Mouse (Mus musculus) heart, postnatal 0 days (tissue): ENCODE measurements around the gene Stil. TPM values are rescaled to one million over a fixed set of nuclear protein-coding genes. Genes with fewer than 3 reads are reported as not detected.
A peak's percentile ranks its signal among the peaks of the same experiment; 100 is the strongest.

Experiments
- ATAC-seq: fragments of 200-750 bp; cut with Nextera tagmentation; 2 replicates; pipeline ENCODE4 v1.8.0; 2017; ENCODE audit warnings: low read depth, moderate number of reproducible peaks, moderate library complexity; ENCODE audit not compliant: insufficient read depth
- DNase-seq: peaks from one replicate; pipeline ENCODE4 v3.0.0-alpha.2; 2016; ENCODE audit warnings: low spot score
- H3K27ac ChIP-seq: fragments of 300-500 bp; sonication (generic); 2 replicates; pipeline ENCODE4 v1.5.1; 2014; ENCODE audit warnings: low read depth, mild to moderate bottlenecking
- H3K27me3 ChIP-seq: fragments of 300-500 bp; sonication (generic); 2 replicates; pipeline ENCODE4 v1.6.1; 2014; ENCODE audit warnings: low read length, mixed read lengths; ENCODE audit not compliant: control insufficient read depth, insufficient read depth
- H3K36me3 ChIP-seq: fragments of 300-500 bp; sonication (generic); replicated peaks from 2 replicates; pipeline ENCODE4 v1.6.1; 2014; ENCODE audit warnings: low read length, mixed read lengths; ENCODE audit not compliant: control insufficient read depth, insufficient read depth
- H3K4me1 ChIP-seq: fragments of 300-500 bp; sonication (generic); 2 replicates; pipeline ENCODE4 v1.6.1; 2014; ENCODE audit warnings: antibody characterized with exemption; ENCODE audit not compliant: control insufficient read depth, insufficient read depth
- H3K4me2 ChIP-seq: fragments of 300-500 bp; sonication (generic); 2 replicates; pipeline ENCODE4 v1.6.1; 2014; ENCODE audit warnings: low read depth, mild to moderate bottlenecking, low read length, moderate library complexity
- H3K4me3 ChIP-seq: fragments of 300-500 bp; sonication (generic); 2 replicates; pipeline ENCODE4 v1.5.1; 2014; ENCODE audit warnings: low read depth, low read length
- H3K9ac ChIP-seq: fragments of 300-500 bp; sonication (generic); replicated peaks from 2 replicates; pipeline ENCODE4 v1.6.1; 2014; ENCODE audit warnings: low read depth, low read length, mixed read lengths
- H3K9me3 ChIP-seq: fragments of 300-500 bp; sonication (generic); replicated peaks from 2 replicates; pipeline ENCODE4 v1.6.1; 2016; ENCODE audit warnings: low read length; ENCODE audit not compliant: control insufficient read depth
- CTCF ChIP-seq: IDR thresholded peaks from 2 replicates; pipeline ENCODE4 v1.5.1; 2016; ENCODE audit warnings: antibody characterized with exemption, control low read depth, low read depth
- EP300 ChIP-seq: IDR thresholded peaks from 2 replicates; pipeline ENCODE4 v1.6.1; 2016; ENCODE audit warnings: antibody characterized with exemption, low read depth
- WGBS: fragments of 180-500 bp; shearing (Covaris S2); extraction: QIAGEN DNeasy Blood & Tissue Kit; methylation state at CpG from one replicate; pipeline ENCODE4 v1.1.7; 2014; 5-methylcytosine and 5-hydroxymethylcytosine counted together
- polyA plus RNA-seq: library from polyadenylated mRNA; unstranded; fragments of >200 nt; fragmentation: Nextera tagmentation; extraction: Ambion mirVana; gene quantifications from 2 replicates; pipeline ENCODE4 v1.2.1, GENCODE M21; 2015
- total RNA-seq: library from RNA; depleted of rRNA; stranded (reverse); fragments of >200 nt; gene quantifications from 2 replicates; pipeline ENCODE4 v1.2.3, GENCODE M21; 2014; ENCODE audit warnings: low replicate concordance; rRNA removed

Gene Stil
- 6.1 and 10.0 TPM in 2 replicates for total RNA-seq
- 1.7 and 2.0 TPM in 2 replicates for polyA plus RNA-seq

- no peaks in the 10 kb centered on the region for H3K27me3 ChIP-seq
- H3K36me3 ChIP-seq: peaks cover 15% of the 10 kb centered on the region
- ATAC-seq (peak; percentile 100), DNase-seq (peak; percentile 99)
- under 1% methylated on average over 52 of the region's 52 CpGs for WGBS
- H3K9ac ChIP-seq: peak within 1 kb of the TSS; percentile 69
- peak within 1 kb of the TSS; percentile 77 for H3K4me3 ChIP-seq
- no peak for TF ChIP-seq CTCF
- TF ChIP-seq EP300: no peak
- peak within 1 kb of the TSS; percentile 94 for H3K27ac ChIP-seq
- peak within 1 kb of the TSS; percentile 85 for H3K4me2 ChIP-seq
- peaks cover 12% of the 10 kb centered on the region for H3K4me1 ChIP-seq
- no peaks in the 10 kb centered on the region for H3K9me3 ChIP-seq
Measured at GRCm38 (mm10) chr4:114999773-115000428, at the start of gene Stil. Gene Stil (plus strand): TSS chr4:115000159.

GRCm38 (mm10) chr4:114953172-114953571 lies 46.8 kb upstream of the Stil start:
- Histone ChIP-seq H3K36me3 (no peaks in the 10 kb centered on the region), H3K27me3 (0 out of 2 replicates have a peak, but pooled peaks cover 12% of the 10 kb centered on the region), H3K4me2 (no peak overlapping the region), H3K27ac (no peak overlapping the region), H3K4me1 (no peaks in the 10 kb centered on the region), H3K9ac (no peak overlapping the region), H3K9me3 (no peaks in the 10 kb centered on the region), H3K4me3 (no peak overlapping the region)
- 80% methylated on average over 3 of the region's 3 CpGs for WGBS
- no peak for DNase-seq
- TF ChIP-seq EP300 (no peak), CTCF (no peak)
- ATAC-seq: no peak

GRCm38 (mm10) chr4:114957403-114957802 lies 42.6 kb upstream of the Stil start:
- TF ChIP-seq CTCF (no peak), EP300 (no peak)
- no peak for DNase-seq
- no peak overlapping the region for H3K4me2 ChIP-seq

GRCm38 (mm10) chr4:114958231-114958630 lies 41.7 kb upstream of the Stil start:
- no peaks in the 10 kb centered on the region for H3K9me3 ChIP-seq
- 72% methylated on average over 2 of the region's 2 CpGs for WGBS

More at GRCm38 (mm10) chr4:114957403-114957802, 42.6 kb upstream of the Stil start:
- H3K27ac ChIP-seq: no peak overlapping the region
- peaks cover 4% of the 10 kb centered on the region for H3K36me3 ChIP-seq
- no peaks in the 10 kb centered on the region for H3K9me3 ChIP-seq
- no peak overlapping the region for H3K4me3 ChIP-seq
- no peak overlapping the region for H3K9ac ChIP-seq
- no peaks in the 10 kb centered on the region for H3K27me3 ChIP-seq
- no peak for ATAC-seq
- H3K4me1 ChIP-seq: no peaks in the 10 kb centered on the region

GRCm38 (mm10) chr4:114958786-114959185 lies 41.2 kb upstream of the Stil start:
- TF ChIP-seq CTCF (no peak), EP300 (no peak)
- H3K4me1 ChIP-seq: no peaks in the 10 kb centered on the region
- H3K27ac ChIP-seq: no peak overlapping the region
- no peaks in the 10 kb centered on the region for H3K27me3 ChIP-seq
- H3K9ac ChIP-seq: no peak overlapping the region
- 67% methylated on average over 4 of the region's 4 CpGs for WGBS
- ATAC-seq: no peak
- H3K36me3 ChIP-seq: peaks cover 12% of the 10 kb centered on the region
- H3K4me3 ChIP-seq: no peak overlapping the region
- no peak for DNase-seq
- H3K9me3 ChIP-seq: no peaks in the 10 kb centered on the region
- H3K4me2 ChIP-seq: no peak overlapping the region

More at GRCm38 (mm10) chr4:114958231-114958630, 41.7 kb upstream of the Stil start:
- no peak overlapping the region for H3K4me3 ChIP-seq
- no peak for TF ChIP-seq EP300
- no peak for TF ChIP-seq CTCF
- no peak overlapping the region for H3K27ac ChIP-seq
- DNase-seq: no peak
- ATAC-seq: no peak
- H3K4me1 ChIP-seq: no peaks in the 10 kb centered on the region
- H3K9ac ChIP-seq: no peak overlapping the region
- no peaks in the 10 kb centered on the region for H3K27me3 ChIP-seq
- no peak overlapping the region for H3K4me2 ChIP-seq
- H3K36me3 ChIP-seq: peaks cover 12% of the 10 kb centered on the region
